Mouse (Mus musculus) liver, embryonic 16.5 days (tissue): Measurements from ENCODE around the gene Rapsn. TPM values are rescaled to one million over a fixed set of nuclear protein-coding genes. Genes with fewer than 3 reads are reported as not detected.

Experiments used
- ATAC-seq: fragments of 200-750 bp; cut with Nextera tagmentation; 2 replicates; pipeline ENCODE4 v1.8.0; 2017; ENCODE audit warnings: low read depth, mild to moderate bottlenecking, moderate number of reproducible peaks, moderate library complexity
- H3K27ac ChIP-seq: fragments of 300-500 bp; sonication (generic); 2 replicates; pipeline ENCODE4 v1.5.1; 2014; ENCODE audit warnings: mild to moderate bottlenecking, low read length
- H3K27me3 ChIP-seq: fragments of 300-500 bp; sonication (generic); 2 replicates; pipeline ENCODE4 v1.6.1; 2014; ENCODE audit warnings: low read depth, low read length, mixed read lengths; ENCODE audit not compliant: control insufficient read depth, insufficient read depth
- H3K36me3 ChIP-seq: fragments of 300-500 bp; sonication (generic); 2 replicates; pipeline ENCODE4 v1.6.1; 2014; ENCODE audit warnings: mild to moderate bottlenecking; ENCODE audit not compliant: control insufficient read depth, insufficient read depth
- H3K4me1 ChIP-seq: fragments of 300-500 bp; sonication (generic); 2 replicates; pipeline ENCODE4 v1.6.1; 2014; ENCODE audit warnings: low read depth, low read length, mixed read lengths; ENCODE audit not compliant: control insufficient read depth
- H3K4me2 ChIP-seq: fragments of 300-500 bp; sonication (generic); 2 replicates; pipeline ENCODE4 v1.6.1; 2014; ENCODE audit warnings: low read depth, low read length, mixed read lengths
- H3K4me3 ChIP-seq: fragments of 300-500 bp; sonication (generic); 2 replicates; pipeline ENCODE4 v1.5.1; 2014; ENCODE audit warnings: low read depth, mild to moderate bottlenecking, low read length
- H3K9ac ChIP-seq: fragments of 300-500 bp; sonication (generic); 2 replicates; pipeline ENCODE4 v1.6.1; 2014; ENCODE audit warnings: low read depth, low read length
- H3K9me3 ChIP-seq: fragments of 300-500 bp; sonication (generic); replicated peaks from 2 replicates; pipeline ENCODE4 v1.6.1; 2016; ENCODE audit warnings: low read length; ENCODE audit not compliant: control insufficient read depth
- WGBS: fragments of 180-500 bp; shearing (Covaris S2); extraction: QIAGEN DNeasy Blood & Tissue Kit; methylation state at CpG from one replicate; pipeline ENCODE4 v1.1.7; 2014; ENCODE audit not compliant: insufficient replicate concordance; 5-methylcytosine and 5-hydroxymethylcytosine counted together
- polyA plus RNA-seq: library from polyadenylated mRNA; unstranded; fragments of >200 nt; fragmentation: Nextera tagmentation; extraction: Ambion mirVana; gene quantifications from 2 replicates; pipeline ENCODE4 v1.2.1, GENCODE M21; 2015

Gene Rapsn
- polyA plus RNA-seq, 1 experiment from 2014 or later: 1.0 TPM

GRCm38 (mm10) chr2:91081775-91082695, 46.6 kb downstream of the Rapsn start, which contains the start of gene Spi1:
Gene Spi1, plus strand, starts transcription at chr2:91082390.
- Histone ChIP-seq H3K9me3 (no peaks in the 10 kb centered on the region), H3K27ac (peak within 1 kb of the TSS; percentile 84), H3K27me3 (no peaks in the 10 kb centered on the region), H3K4me3 (peak within 1 kb of the TSS; percentile 15), H3K4me2 (peak within 1 kb of the TSS; percentile 19), H3K9ac (peak within 1 kb of the TSS; percentile 22; the same call in 1 of the 2 replicates), H3K4me1 (peaks cover 11% of the 10 kb centered on the region), H3K36me3 (no peaks in the 10 kb centered on the region)
- 0 out of 2 replicates have a peak, but pooled peaks have one; percentile 1 for ATAC-seq
- 45% methylated on average over 13 of the region's 13 CpGs for WGBS

- peak overlapping the region; percentile 15; the same call in 1 of the 2 replicates for H3K4me3 ChIP-seq
- H3K9ac ChIP-seq: peak overlapping the region; percentile 22; the same call in 1 of the 2 replicates
- H3K4me1 ChIP-seq: peaks cover 11% of the 10 kb centered on the region
- H3K36me3 ChIP-seq: no peaks in the 10 kb centered on the region
- no peaks in the 10 kb centered on the region for H3K27me3 ChIP-seq
- 10% methylated on average over 11 of the region's 11 CpGs for WGBS
- no peaks in the 10 kb centered on the region for H3K9me3 ChIP-seq
- peak overlapping the region; percentile 84 for H3K27ac ChIP-seq
- H3K4me2 ChIP-seq: peak overlapping the region; percentile 19
- ATAC-seq: peak; percentile 53
Observed at GRCm38 (mm10) chr2:91082844-91083243, 47.4 kb downstream of the Rapsn start.

- Histone ChIP-seq H3K4me1 (peaks cover 11% of the 10 kb centered on the region), H3K9me3 (no peaks in the 10 kb centered on the region), H3K4me2 (peak overlapping the region; percentile 10; the same call in 1 of the 2 replicates), H3K36me3 (no peaks in the 10 kb centered on the region), H3K9ac (peak overlapping the region; percentile 22; the same call in 1 of the 2 replicates), H3K4me3 (peak overlapping the region; percentile 15; the same call in 1 of the 2 replicates), H3K27ac (peak overlapping the region; percentile 68), H3K27me3 (no peaks in the 10 kb centered on the region)
- 23% methylated on average over 1 of the region's 1 CpGs for WGBS
- ATAC-seq: no peak
Observed at GRCm38 (mm10) chr2:91083366-91083940, 48.0 kb downstream of the Rapsn start.

GRCm38 (mm10) chr2:91084179-91084820, 48.9 kb downstream of the Rapsn start:
- H3K4me2 ChIP-seq: peak overlapping the region; percentile 10; the same call in 1 of the 2 replicates
- H3K36me3 ChIP-seq: no peaks in the 10 kb centered on the region
- peak overlapping the region; percentile 3; the same call in 1 of the 2 replicates for H3K9ac ChIP-seq
- peak overlapping the region; percentile 68 for H3K27ac ChIP-seq
- WGBS: 53% methylated on average over 15 of the region's 15 CpGs
- H3K9me3 ChIP-seq: no peaks in the 10 kb centered on the region
- H3K4me1 ChIP-seq: peaks cover 8% of the 10 kb centered on the region
- ATAC-seq: no peak; the same call in 1 of the 2 replicates
- H3K4me3 ChIP-seq: no peak overlapping the region
- no peaks in the 10 kb centered on the region for H3K27me3 ChIP-seq

GRCm38 (mm10) chr2:91085494-91086391, 50.3 kb downstream of the Rapsn start:
- Histone ChIP-seq H3K9ac (no peak overlapping the region), H3K4me1 (peaks cover 8% of the 10 kb centered on the region), H3K27ac (0 out of 2 replicates have a peak overlapping the region, but pooled peaks have one; percentile 11)

GRCm38 (mm10) chr2:91086392-91087237, 51.2 kb downstream of the Rapsn start:
- Histone ChIP-seq H3K4me1 (peaks cover 8% of the 10 kb centered on the region), H3K4me3 (no peak overlapping the region), H3K4me2 (no peak overlapping the region), H3K27me3 (no peaks in the 10 kb centered on the region), H3K9ac (no peak overlapping the region), H3K9me3 (no peaks in the 10 kb centered on the region), H3K36me3 (no peaks in the 10 kb centered on the region), H3K27ac (peak overlapping the region; percentile 48; the same call in 1 of the 2 replicates)
- ATAC-seq: no peak
- WGBS: 59% methylated on average over 9 of the region's 9 CpGs

More at GRCm38 (mm10) chr2:91085494-91086391, 50.3 kb downstream of the Rapsn start:
- H3K36me3 ChIP-seq: no peaks in the 10 kb centered on the region
- no peaks in the 10 kb centered on the region for H3K27me3 ChIP-seq
- H3K9me3 ChIP-seq: no peaks in the 10 kb centered on the region
- 68% methylated on average over 14 of the region's 14 CpGs for WGBS
- no peak overlapping the region for H3K4me2 ChIP-seq
- no peak overlapping the region for H3K4me3 ChIP-seq
- ATAC-seq: no peak

- Histone ChIP-seq H3K4me2 (no peak overlapping the region), H3K9me3 (no peaks in the 10 kb centered on the region), H3K4me3 (no peak overlapping the region), H3K4me1 (peaks cover 8% of the 10 kb centered on the region), H3K9ac (no peak overlapping the region), H3K27me3 (no peaks in the 10 kb centered on the region), H3K27ac (peak overlapping the region; percentile 48), H3K36me3 (no peaks in the 10 kb centered on the region)
- WGBS: 42% methylated on average over 9 of the region's 9 CpGs
- ATAC-seq: no peak
Observed at GRCm38 (mm10) chr2:91087453-91087852, 52.0 kb downstream of the Rapsn start.
